Mouse (Mus musculus) cortical plate, adult 2 months (tissue): ENCODE data around the gene Kcnj11.

Experiments used
- CTCF ChIP-seq: fragments of 200-500 bp; IDR thresholded peaks from 2 replicates; pipeline ENCODE4 v1.5.1; 2011; ENCODE audit warnings: mild to moderate bottlenecking, control low read depth, low read length; ENCODE audit not compliant: insufficient read depth; ENCODE audit errors: extremely low read depth
- POLR2A ChIP-seq: fragments of 200-500 bp; IDR thresholded peaks from 2 replicates; pipeline ENCODE4 v1.6.1; 2011; ENCODE audit warnings: mild to moderate bottlenecking, low read length, control low read depth; ENCODE audit not compliant: insufficient read depth; ENCODE audit errors: extremely low read depth

DNA sequence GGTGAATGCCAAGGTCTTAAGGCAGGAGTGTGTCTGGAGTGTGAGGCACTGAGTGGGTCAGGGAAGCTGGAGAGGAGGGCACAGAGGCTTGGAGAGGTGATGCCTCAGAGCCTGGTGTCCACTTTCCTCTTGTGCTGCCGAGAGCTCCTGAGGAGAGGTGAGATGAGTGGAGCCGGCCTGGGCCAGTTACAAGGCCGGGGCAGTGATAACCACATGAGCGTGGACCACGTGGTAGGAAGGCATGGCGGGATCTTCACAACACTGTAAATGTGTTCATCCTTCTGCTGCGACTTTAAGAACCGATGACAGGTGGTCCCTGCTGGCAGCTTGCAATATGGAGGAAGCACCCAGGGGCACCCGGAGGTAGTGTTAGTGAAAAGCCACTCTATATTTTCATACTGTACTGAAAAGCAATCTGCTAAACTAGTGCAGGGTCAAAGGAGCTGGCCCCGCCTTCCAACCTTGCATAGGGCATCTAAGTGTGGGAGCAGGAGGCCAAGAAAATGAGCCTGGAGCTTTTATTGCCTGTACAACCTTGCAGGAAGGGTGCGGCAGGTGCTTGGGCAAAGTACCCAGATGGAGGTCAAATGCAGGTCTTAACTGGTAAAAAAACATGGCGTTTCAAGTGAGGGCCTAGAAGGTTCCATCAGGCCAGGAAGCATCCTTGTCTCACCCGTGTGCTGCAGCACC, 52.5 kb downstream of the Kcnj11 start:
- TF ChIP-seq POLR2A (no peak), CTCF (no peak)
